24 mouse cellular contexts compared by ENCODE assay signal in genomic region chr16:17857157-17857556, GRCm38 (mm10). TPM values are rescaled to one million over a fixed set of nuclear protein-coding genes. Genes with fewer than 3 reads are reported as not detected.
A peak's percentile ranks its signal among the peaks of the same experiment; 100 is the strongest.
DNase-seq lines count a peak whose midpoint lies in the region; ATAC-seq and TF ChIP-seq lines count a peak whose summit lies in the region.
"Had no signal": no experiment of that assay in that cellular context is flagged by ENCODE, and none has a peak within 500 bp of the region (broad histone marks: within the 10 kb centered on the region; RNA-seq: fewer than 3 reads in every experiment).

No protein-coding gene starts in this region.

- ATAC-seq in intestine, postnatal 0 days, result no peak
- no peak for ATAC-seq in intestine, embryonic 16.5 days
- ATAC-seq in stomach, embryonic 16.5 days (ENCODE audit: insufficient read depth, low FRiP score), result peak; percentile 53; the same call in 1 of the 2 replicates
- peak; percentile 83 for ATAC-seq in stomach, postnatal 0 days (ENCODE audit: low FRiP score, low TSS enrichment)
- ATAC-seq: activated CD4-positive, CD25-positive, alpha-beta regulatory T cell, adult 4 months; CD4-positive, CD25-positive, alpha-beta regulatory T cell, adult 4 months; Patski had no signal

- no peak overlapping the region for H3K4me2 ChIP-seq in intestine, postnatal 0 days (replicated peaks; ENCODE audit: low read depth)
- no peak overlapping the region for H3K4me2 ChIP-seq in intestine, embryonic 16.5 days (ENCODE audit: low read depth, low read length)
- H3K4me2 ChIP-seq in stomach, embryonic 16.5 days (ENCODE audit: low read depth, low read length), result no peak overlapping the region
- no peak overlapping the region for H3K4me2 ChIP-seq in stomach, postnatal 0 days (replicated peaks; ENCODE audit: low read depth)

- H3K4me1 ChIP-seq in intestine, postnatal 0 days (replicated peaks; ENCODE audit: control insufficient read depth, insufficient read depth, low read length), result no peaks in the 10 kb centered on the region
- H3K4me1 ChIP-seq in intestine, embryonic 16.5 days (ENCODE audit: control insufficient read depth, insufficient read depth, low read length), result no peaks in the 10 kb centered on the region
- H3K4me1 ChIP-seq in stomach, embryonic 16.5 days (ENCODE audit: control insufficient read depth, insufficient read depth, low read length), result no peaks in the 10 kb centered on the region
- no peaks in the 10 kb centered on the region for H3K4me1 ChIP-seq in stomach, postnatal 0 days (replicated peaks; ENCODE audit: control insufficient read depth, insufficient read depth)

- no peak overlapping the region for H3K9ac ChIP-seq in intestine, postnatal 0 days (ENCODE audit: low read depth, low read length)
- H3K9ac ChIP-seq in intestine, embryonic 16.5 days (ENCODE audit: low read depth, low read length), result no peak overlapping the region
- H3K9ac ChIP-seq in stomach, embryonic 16.5 days (ENCODE audit: low read length), result no peak overlapping the region
- H3K9ac ChIP-seq in stomach, postnatal 0 days (ENCODE audit: low read length), result no peak overlapping the region

- H3K27me3 ChIP-seq in intestine, postnatal 0 days (replicated peaks; ENCODE audit: control insufficient read depth, insufficient read depth, low read length), result no peaks in the 10 kb centered on the region
- no peaks in the 10 kb centered on the region for H3K27me3 ChIP-seq in intestine, embryonic 16.5 days (replicated peaks; ENCODE audit: control insufficient read depth, insufficient read depth, low read length)
- no peaks in the 10 kb centered on the region for H3K27me3 ChIP-seq in stomach, embryonic 16.5 days (ENCODE audit: control insufficient read depth, insufficient read depth, low read length)
- H3K27me3 ChIP-seq in stomach, postnatal 0 days (ENCODE audit: control insufficient read depth, insufficient read depth, low read length), result no peaks in the 10 kb centered on the region
- H3K27me3 ChIP-seq: CH12.LX, Patski had no signal

- H3K27ac ChIP-seq in intestine, postnatal 0 days (ENCODE audit: low read depth, low read length), result peak overlapping the region; percentile 41; the same call in 1 of the 2 replicates
- H3K27ac ChIP-seq in intestine, embryonic 16.5 days (ENCODE audit: low read length), result no peak overlapping the region
- H3K27ac ChIP-seq in stomach, embryonic 16.5 days (ENCODE audit: low read length), result no peak overlapping the region
- 0 out of 2 replicates have a peak overlapping the region, but pooled peaks have one; percentile 35 for H3K27ac ChIP-seq in stomach, postnatal 0 days (replicated peaks)

- TF ChIP-seq EP300 in stomach, postnatal 0 days (optimal IDR thresholded peaks at IDR 0.05), result no peak

- no peak for TF ChIP-seq CTCF in intestine, postnatal 0 days (IDR thresholded peaks at IDR 0.05; ENCODE audit: low read depth)
- no peak for TF ChIP-seq CTCF in stomach, postnatal 0 days (IDR thresholded peaks at IDR 0.05; ENCODE audit: low read depth)

- H3K36me3 ChIP-seq in intestine, postnatal 0 days (ENCODE audit: control insufficient read depth, insufficient read depth), result peaks cover 70% of the 10 kb centered on the region
- peaks cover 25% of the 10 kb centered on the region for H3K36me3 ChIP-seq in intestine, embryonic 16.5 days (ENCODE audit: control insufficient read depth, insufficient read depth, low read length)
- peaks cover 34% of the 10 kb centered on the region for H3K36me3 ChIP-seq in stomach, embryonic 16.5 days (ENCODE audit: control insufficient read depth, insufficient read depth, low read length)
- peaks cover 44% of the 10 kb centered on the region for H3K36me3 ChIP-seq in stomach, postnatal 0 days (ENCODE audit: control insufficient read depth, insufficient read depth, low read length)

- no peak for DNase-seq in stomach, postnatal 0 days (ENCODE audit: low spot score)
- DNase-seq in left cerebral cortex, postnatal 25 days (ENCODE audit: low spot score in 2 of 2), result no peak
- no peak for DNase-seq in B cell, adult 2 months
- DNase-seq: adrenal gland, adult 2 months; adrenal gland, adult 8-10 months; adrenal gland, postnatal 10 days; adrenal gland, postnatal 14 days; adrenal gland, postnatal 25 days; adrenal gland, postnatal 36 days; cerebellum, adult 11 months; cerebellum, adult 11-12 months; cerebellum, adult 2 months had no signal

- intact Hi-C loops in left cerebral cortex, postnatal 25 days (cut with DNase I), result no loop called here

- H3K4me3 ChIP-seq in intestine, postnatal 0 days (ENCODE audit: low read depth, low read length), result no peak overlapping the region
- no peak overlapping the region for H3K4me3 ChIP-seq in intestine, embryonic 16.5 days (ENCODE audit: low read length)
- H3K4me3 ChIP-seq in stomach, embryonic 16.5 days (replicated peaks; ENCODE audit: low read length), result no peak overlapping the region
- no peak overlapping the region for H3K4me3 ChIP-seq in stomach, postnatal 0 days (ENCODE audit: low read depth, low read length)

- H3K9me3 ChIP-seq in intestine, postnatal 0 days (ENCODE audit: control insufficient read depth), result no peaks in the 10 kb centered on the region
- no peaks in the 10 kb centered on the region for H3K9me3 ChIP-seq in intestine, embryonic 16.5 days (ENCODE audit: control insufficient read depth, low read length)
- no peaks in the 10 kb centered on the region for H3K9me3 ChIP-seq in stomach, embryonic 16.5 days (replicated peaks; ENCODE audit: control insufficient read depth, low read length)
- no peaks in the 10 kb centered on the region for H3K9me3 ChIP-seq in stomach, postnatal 0 days (ENCODE audit: control insufficient read depth, low read length)
- H3K9me3 ChIP-seq: G1E had no signal

- 74% methylated on average over 7 of the region's 7 CpGs for WGBS in intestine, postnatal 0 days
- 78% methylated on average over 7 of the region's 7 CpGs for WGBS in intestine, embryonic 16.5 days
- 82% methylated on average over 7 of the region's 7 CpGs for WGBS in stomach, embryonic 16.5 days
- 76% methylated on average over 7 of the region's 7 CpGs for WGBS in stomach, postnatal 0 days

RNA-seq across cellular contexts. Expression of gene Car15, which starts 19.0 kb away (rescaled TPM):
- 0.39 and 0.59 TPM in 2 replicates for polyA plus RNA-seq in intestine, postnatal 0 days (2015; fragmentation: Nextera tagmentation; extraction: Ambion mirVana)
- 1.1 and 1.2 TPM in 2 replicates for polyA plus RNA-seq in intestine, embryonic 16.5 days (2015; fragmentation: Nextera tagmentation; extraction: Ambion mirVana)
- polyA plus RNA-seq in stomach, embryonic 16.5 days (2015; fragmentation: Nextera tagmentation; extraction: Ambion mirVana), result 2.4 and 3.7 TPM in 2 replicates
- polyA plus RNA-seq in stomach, postnatal 0 days (2015; fragmentation: Nextera tagmentation; extraction: Ambion mirVana), result 0.63 and 1.3 TPM in 2 replicates
- total RNA-seq in left cerebral cortex, postnatal 25 days (2021), result 10 to 100 TPM; 12.3 to 13.8 TPM

RNA-seq across cellular contexts. Expression of gene B830017H08Rik, which starts 24.2 kb away (rescaled TPM):
- polyA plus RNA-seq in intestine, postnatal 0 days (2015; fragmentation: Nextera tagmentation; extraction: Ambion mirVana), result not detected in 2 replicates
- polyA plus RNA-seq in intestine, embryonic 16.5 days (2015; fragmentation: Nextera tagmentation; extraction: Ambion mirVana), result not detected in 2 replicates
- polyA plus RNA-seq in stomach, embryonic 16.5 days (2015; fragmentation: Nextera tagmentation; extraction: Ambion mirVana), result not detected in 2 replicates
- polyA plus RNA-seq in stomach, postnatal 0 days (2015; fragmentation: Nextera tagmentation; extraction: Ambion mirVana), result not detected in 2 replicates
- total RNA-seq in left cerebral cortex, postnatal 25 days (2021), result 1 to 10 TPM; 4.7 to 5.4 TPM
- total RNA-seq: adrenal gland, adult 18-20 months; adrenal gland, adult 2 months; adrenal gland, adult 8-10 months; adrenal gland, postnatal 10 days; adrenal gland, postnatal 14 days; adrenal gland, postnatal 25 days; adrenal gland, postnatal 36 days; ES-E14; MEL had no signal
- polyA plus RNA-seq: activated CD4-positive, CD25-positive, alpha-beta regulatory T cell, adult 4 months; adrenal gland, adult 2 months; C2C12; CD4-positive, CD25-positive, alpha-beta regulatory T cell, adult 4 months had no signal

RNA-seq across cellular contexts. Expression of gene Gm20518, which starts 34.3 kb away (rescaled TPM):
- polyA plus RNA-seq in intestine, postnatal 0 days (2015; fragmentation: Nextera tagmentation; extraction: Ambion mirVana), result not detected in 2 replicates
- 0.26 and 0.31 TPM in 2 replicates for polyA plus RNA-seq in intestine, embryonic 16.5 days (2015; fragmentation: Nextera tagmentation; extraction: Ambion mirVana)
- 0.32 and 0.46 TPM in 2 replicates for polyA plus RNA-seq in stomach, embryonic 16.5 days (2015; fragmentation: Nextera tagmentation; extraction: Ambion mirVana)
- polyA plus RNA-seq in stomach, postnatal 0 days (2015; fragmentation: Nextera tagmentation; extraction: Ambion mirVana), result 0.07 TPM in 1 of 2 replicates, not detected in the other
- 1 to 10 TPM; 1.9 to 2.9 TPM for total RNA-seq in left cerebral cortex, postnatal 25 days (2021)

RNA-seq across cellular contexts. Expression of gene Tssk1, which starts 36.9 kb away (rescaled TPM):
- 0.04 TPM in 1 of 2 replicates, not detected in the other for polyA plus RNA-seq in intestine, postnatal 0 days (2015; fragmentation: Nextera tagmentation; extraction: Ambion mirVana)
- polyA plus RNA-seq in intestine, embryonic 16.5 days (2015; fragmentation: Nextera tagmentation; extraction: Ambion mirVana), result 0.05 TPM in 1 of 2 replicates, not detected in the other
- 0.04 TPM in 1 of 2 replicates, not detected in the other for polyA plus RNA-seq in stomach, embryonic 16.5 days (2015; fragmentation: Nextera tagmentation; extraction: Ambion mirVana)
- polyA plus RNA-seq in stomach, postnatal 0 days (2015; fragmentation: Nextera tagmentation; extraction: Ambion mirVana), result 0.06 and 0.11 TPM in 2 replicates
- total RNA-seq in left cerebral cortex, postnatal 25 days (2021), result under 1 TPM in 1 of 2 experiments, not detected in 1; 0.09 TPM
- total RNA-seq: adrenal gland, adult 18-20 months; adrenal gland, adult 2 months; CH12.LX; ES-E14 had no signal
- polyA plus RNA-seq: activated CD4-positive, CD25-positive, alpha-beta regulatory T cell, adult 4 months; CD4-positive, CD25-positive, alpha-beta regulatory T cell, adult 4 months; G1E had no signal

RNA-seq across cellular contexts. Expression of gene Dgcr2, which starts 41.2 kb away (rescaled TPM):
- 35.0 and 35.3 TPM in 2 replicates for polyA plus RNA-seq in intestine, postnatal 0 days (2015; fragmentation: Nextera tagmentation; extraction: Ambion mirVana)
- 65.4 and 67.4 TPM in 2 replicates for polyA plus RNA-seq in intestine, embryonic 16.5 days (2015; fragmentation: Nextera tagmentation; extraction: Ambion mirVana)
- polyA plus RNA-seq in stomach, embryonic 16.5 days (2015; fragmentation: Nextera tagmentation; extraction: Ambion mirVana), result 80.6 and 88.8 TPM in 2 replicates
- polyA plus RNA-seq in stomach, postnatal 0 days (2015; fragmentation: Nextera tagmentation; extraction: Ambion mirVana), result 38.8 and 40.7 TPM in 2 replicates
- 100 to 1,000 TPM in 1 of 2 experiments, 10 to 100 TPM in 1; 98.0 to 102 TPM for total RNA-seq in left cerebral cortex, postnatal 25 days (2021)

Comparison
In these comparisons a context has a peak if more than half of its experiments do, and no peak if none do; other contexts are left out.
1. H3K27ac ChIP-seq: peak in intestine, postnatal 0 days (single experiment) and stomach, postnatal 0 days (single experiment); none in intestine, embryonic 16.5 days (single experiment) and stomach, embryonic 16.5 days (single experiment).
2. ATAC-seq: peak in stomach, embryonic 16.5 days (single experiment) and stomach, postnatal 0 days (single experiment); none in intestine, postnatal 0 days (single experiment) and intestine, embryonic 16.5 days (single experiment).